Mouse (Mus musculus) urinary bladder, postnatal 36 days (tissue): ENCODE measurements around the gene Paf1.

ENCODE experiments used
- DNase-seq, 2 experiments: peaks; one replicate each; pipeline ENCODE4 v3.0.0; 2022; ENCODE audit warnings: low spot score in 2 of 2, mixed read lengths in 1 of 2

Paf1 gene

GRCm38 (mm10) chr7:28435660-28436259 is 43.0 kb downstream of the Paf1 start:
- DNase-seq, result peak in 1 of 2 experiments; percentile 17

GRCm38 (mm10) chr7:28436271-28436904 is 43.6 kb downstream of the Paf1 start:
- DNase-seq, result peak; percentile 100

- DNase-seq, result peak; percentile 73 to 79
Observed at GRCm38 (mm10) chr7:28436932-28437570, 44.3 kb downstream of the Paf1 start, which contains the start of gene Gmfg. Gene Gmfg, plus strand, starts transcription at chr7:28437447.

GRCm38 (mm10) chr7:28437964-28438363 is 45.2 kb downstream of the Paf1 start:
- no peak for DNase-seq

GRCm38 (mm10) chr7:28438771-28439170 is 46.0 kb downstream of the Paf1 start:
- DNase-seq, result no peak

GRCm38 (mm10) chr7:28440739-28441138 is 48.0 kb downstream of the Paf1 start:
- no peak for DNase-seq

- DNase-seq, result no peak
Observed at GRCm38 (mm10) chr7:28441776-28442485, 49.2 kb downstream of the Paf1 start.

GRCm38 (mm10) chr7:28442688-28443087 is 49.9 kb downstream of the Paf1 start:
- no peak for DNase-seq

GRCm38 (mm10) chr7:28444344-28444974 is 51.7 kb downstream of the Paf1 start:
- no peak for DNase-seq

- peak; percentile 76 to 78 for DNase-seq
Observed at GRCm38 (mm10) chr7:28446446-28446845, 53.7 kb downstream of the Paf1 start.

- DNase-seq, result no peak
Observed at GRCm38 (mm10) chr7:28447101-28447830, 54.5 kb downstream of the Paf1 start.

- DNase-seq, result no peak
Observed at GRCm38 (mm10) chr7:28447865-28448820, 55.4 kb downstream of the Paf1 start.
